Mouse (Mus musculus) inflammation-experienced regulatory T-cells, adult 6 months (primary cell): ENCODE measurements around the gene Mink1. TPM values are rescaled to one million over a fixed set of nuclear protein-coding genes. Genes with fewer than 3 reads are reported as not detected.
A peak's percentile ranks its signal among the peaks of the same experiment; 100 is the strongest.
"Not testable (repeated sequence)": the region's sequence is repeated elsewhere in the genome, so short reads cannot be mapped to it uniquely, and the experiment has no call there.

Experiments
- ATAC-seq: one replicate; pipeline ENCODE4 v1.8.0; 2017
- polyA plus RNA-seq, 3 experiments: library from polyadenylated mRNA; unstranded; fragments of 100-300 nt; shearing (Covaris generic); gene quantifications; one replicate each; pipeline ENCODE4 v1.2.1; 2017

The Mink1 gene
- 10 to 100 TPM in 1 of 3 experiments, 1 to 10 TPM in 2; 6.2 to 11.8 (median 9.2) TPM for polyA plus RNA-seq

DNA sequence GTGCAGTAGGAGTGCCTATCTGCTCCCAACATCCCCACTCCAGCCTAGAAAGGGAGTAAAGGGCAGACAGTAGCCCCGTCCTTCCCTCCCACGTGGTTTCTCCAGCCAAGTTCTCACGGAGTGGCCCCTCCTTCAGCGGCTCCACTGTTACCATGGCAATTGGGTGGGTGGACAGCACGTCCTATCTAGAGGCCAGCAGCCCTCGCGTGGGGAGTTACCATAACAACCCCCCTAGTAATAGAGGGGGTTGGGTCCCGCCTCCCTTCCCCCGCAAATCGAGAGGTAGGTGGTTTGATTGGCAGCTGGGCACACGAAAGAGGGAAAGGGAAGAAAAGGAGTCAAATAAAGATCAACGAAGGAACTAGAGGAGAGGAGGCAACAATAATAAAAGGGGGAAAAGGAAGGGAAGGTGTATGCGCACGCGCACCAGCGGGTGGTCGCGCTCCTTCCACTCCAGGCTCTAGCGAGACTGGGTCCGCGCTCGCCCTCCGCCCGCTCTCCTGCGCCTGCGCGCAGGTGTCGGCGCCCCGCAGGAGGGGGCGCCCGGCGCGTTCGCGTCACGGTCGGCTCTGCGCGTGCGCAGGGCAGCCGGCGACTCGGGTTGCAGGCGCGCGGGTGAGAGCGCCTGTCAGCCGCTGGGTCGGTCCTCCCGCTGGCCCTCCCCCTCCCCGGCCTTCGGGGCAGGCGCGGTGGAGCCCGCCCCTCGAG is at the start of gene Mink1:
Mink1 (plus strand) TSS at position 595 of the 708 bp plus-strand sequence.
- peak; percentile 66 for ATAC-seq

DNA sequence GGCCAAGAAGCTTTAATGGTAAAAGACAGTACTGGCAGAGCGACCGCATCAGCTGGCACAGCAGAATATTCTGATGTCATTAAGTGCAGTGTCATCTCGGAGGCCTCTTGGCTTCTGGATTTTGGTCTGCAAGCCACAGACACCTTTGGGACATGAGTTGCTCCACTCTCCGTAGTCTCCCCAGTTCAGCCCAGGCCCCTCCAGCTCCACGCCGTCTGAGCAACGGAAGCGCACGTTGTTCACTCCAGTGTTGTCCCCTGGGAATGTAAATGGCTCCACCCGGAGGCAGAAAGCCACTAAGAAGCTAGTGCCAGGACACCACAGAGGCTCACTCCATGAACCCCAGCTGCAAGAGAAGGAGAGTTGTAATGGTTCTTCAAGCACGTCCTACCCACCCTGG is 49.2 kb upstream of the Mink1 start:
- no peak for ATAC-seq

DNA sequence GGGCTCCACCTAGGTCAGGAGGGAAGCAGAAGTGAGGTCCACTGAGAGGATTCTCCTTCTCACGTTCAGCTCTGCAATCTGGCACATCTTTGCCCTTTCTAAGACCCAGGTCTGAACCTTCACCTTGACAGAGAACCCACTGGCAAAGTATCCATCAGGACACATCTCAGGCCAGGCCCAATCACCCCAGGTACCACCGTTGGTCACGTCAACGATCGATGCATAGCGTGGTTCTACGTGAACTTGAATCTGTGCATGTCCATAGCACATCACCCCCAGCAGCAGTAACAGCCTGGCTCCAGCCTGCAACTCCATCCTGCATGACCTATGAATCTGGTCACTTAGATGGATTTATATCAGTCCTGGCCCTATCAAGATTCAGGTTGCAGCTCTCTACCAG is 48.4 kb upstream of the Mink1 start, which contains the start of gene Vmo1:
Vmo1 (minus strand) TSS at position 329 of the 400 bp plus-strand sequence.
- no peak for ATAC-seq

DNA sequence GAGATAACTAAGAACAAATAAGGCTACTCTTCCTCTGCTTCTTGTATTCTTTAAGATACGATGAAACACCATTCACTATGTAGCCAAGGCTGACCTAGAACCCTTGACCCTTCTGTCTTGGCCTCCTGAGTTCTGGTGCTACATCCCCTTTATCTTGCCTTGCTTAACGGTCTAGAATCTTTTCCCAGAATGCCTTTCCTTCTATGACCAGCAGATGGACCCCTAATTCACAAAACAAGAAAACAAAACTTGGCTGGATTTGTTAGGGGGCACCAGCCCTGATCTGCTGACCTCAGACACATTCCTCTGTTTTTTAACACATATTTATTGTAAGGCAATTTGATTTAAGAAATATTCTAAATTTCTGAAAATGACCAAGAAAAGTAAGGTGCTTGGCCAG is 46.3 kb upstream of the Mink1 start:
- no peak for ATAC-seq

DNA sequence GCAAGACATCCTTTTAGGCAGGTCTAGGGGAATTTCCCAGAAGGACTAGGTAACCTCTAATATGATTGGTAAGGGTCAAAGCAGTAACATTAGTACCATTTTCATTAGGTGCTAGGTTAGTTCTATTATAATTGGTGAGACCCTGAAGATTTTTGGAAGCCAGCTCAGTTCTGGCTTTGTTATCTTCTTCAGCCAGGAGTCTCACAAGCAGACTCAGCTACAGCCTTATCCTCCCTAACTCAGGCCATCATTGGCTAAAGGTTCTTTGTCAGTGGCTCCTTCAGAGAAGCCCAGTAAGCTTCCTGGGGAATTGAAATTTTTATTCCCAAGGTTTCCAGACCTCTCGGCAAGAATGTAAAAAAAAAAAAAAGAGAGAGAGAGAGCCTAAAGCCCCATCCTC is 44.2 kb upstream of the Mink1 start:
- no peak for ATAC-seq

DNA sequence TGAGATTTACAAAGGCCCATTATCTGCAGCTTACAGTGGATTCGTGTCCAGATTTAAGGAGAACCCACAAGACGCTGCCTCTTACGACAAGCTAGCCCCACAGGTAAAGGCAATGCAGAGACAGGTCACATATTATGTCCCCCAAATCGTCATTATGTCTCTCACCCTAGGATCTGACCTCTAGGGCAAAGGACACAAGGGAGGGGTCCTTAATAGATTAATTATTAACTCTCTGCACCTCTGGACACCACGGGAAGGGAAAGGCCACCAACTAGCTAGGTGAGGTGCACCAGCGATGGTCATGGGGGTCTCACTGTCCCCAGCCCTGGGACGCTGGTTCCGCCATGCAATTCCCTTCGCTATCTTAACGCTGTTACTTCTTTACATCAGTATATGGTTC is 43.8 kb upstream of the Mink1 start, which contains the start of gene Gltpd2:
Gltpd2 (plus strand) TSS at position 274 of the 400 bp plus-strand sequence.
- ATAC-seq = no peak

DNA sequence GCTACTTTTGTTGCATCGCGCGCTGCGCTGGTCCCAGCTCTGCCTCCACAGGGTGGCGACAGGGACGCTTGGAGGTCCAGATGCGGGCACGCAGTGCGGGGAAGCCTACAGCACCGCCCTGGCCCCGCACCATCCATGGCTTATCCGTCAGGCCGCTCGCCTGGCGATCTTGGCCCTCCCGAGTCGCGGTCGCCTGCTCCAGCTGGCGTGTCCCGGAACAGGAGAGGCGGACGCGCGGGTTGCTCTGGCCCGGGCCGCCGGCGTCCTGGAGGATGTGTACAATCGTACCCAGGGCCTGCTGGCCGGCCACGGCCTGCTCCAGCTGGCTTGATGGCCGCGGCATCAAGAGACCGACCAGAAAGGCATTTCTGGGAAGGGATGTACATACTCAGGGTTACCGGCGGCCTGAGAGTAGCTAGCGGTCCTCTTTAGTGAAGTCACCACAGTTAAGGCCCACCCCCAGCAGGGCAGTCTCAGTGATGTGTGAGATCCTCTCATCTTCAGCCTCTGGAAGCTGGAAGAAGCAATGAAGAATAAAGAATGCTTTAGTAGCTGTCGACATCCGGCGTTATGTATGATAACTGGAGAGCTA is 42.4 kb upstream of the Mink1 start:
- no peak for ATAC-seq

DNA sequence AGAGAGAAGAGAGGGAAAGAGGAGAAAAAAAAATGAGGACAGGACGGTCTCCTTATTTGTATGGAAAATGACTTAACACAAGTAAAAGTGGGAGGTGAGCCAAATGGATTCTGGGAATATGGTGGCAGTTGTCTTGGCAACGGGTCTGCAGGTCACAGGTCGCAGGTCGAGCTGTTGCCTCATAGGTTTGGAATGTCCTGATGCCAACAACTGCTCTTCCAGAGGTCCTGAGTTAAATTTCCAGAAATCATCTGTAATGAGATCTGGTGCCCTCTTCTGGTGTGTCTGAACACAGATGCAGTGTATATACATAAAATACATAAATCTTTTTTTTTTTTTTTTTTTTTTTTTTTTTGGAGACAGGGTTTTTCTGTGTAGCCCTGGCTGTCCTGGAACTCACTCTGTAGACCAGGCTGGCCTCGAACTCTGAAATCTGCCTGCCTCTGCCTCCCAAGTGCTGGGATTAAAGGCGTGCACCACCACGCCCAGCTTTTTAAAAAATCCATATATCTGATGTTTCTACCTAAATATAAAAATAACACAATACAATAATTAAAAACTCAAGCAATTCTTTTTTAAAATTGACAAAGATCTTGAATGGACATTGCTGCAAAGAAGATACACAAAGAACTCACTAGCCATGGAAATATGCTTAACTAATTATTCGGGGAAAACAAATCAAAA is 39.2 kb upstream of the Mink1 start:
- not testable (repeated sequence) for ATAC-seq

DNA sequence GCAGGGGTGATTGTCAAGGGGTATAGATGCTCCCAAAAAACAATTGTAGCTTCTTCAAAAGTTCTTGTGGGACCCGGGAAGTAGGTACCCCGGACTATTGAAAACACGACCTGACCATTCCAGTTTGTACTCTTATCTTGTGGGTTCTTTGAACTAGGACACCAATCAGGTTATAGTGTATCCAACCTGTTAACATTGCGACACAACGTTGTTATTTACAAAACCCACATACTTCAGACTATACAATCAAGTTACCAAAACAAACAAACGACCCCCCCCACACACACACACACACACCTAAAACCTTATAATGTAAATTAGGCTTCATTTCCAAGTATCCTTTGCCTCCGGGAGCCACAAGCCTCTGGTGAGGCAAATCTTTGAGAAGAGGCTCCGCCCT is 37.9 kb upstream of the Mink1 start:
- peak; percentile 23 for ATAC-seq

DNA sequence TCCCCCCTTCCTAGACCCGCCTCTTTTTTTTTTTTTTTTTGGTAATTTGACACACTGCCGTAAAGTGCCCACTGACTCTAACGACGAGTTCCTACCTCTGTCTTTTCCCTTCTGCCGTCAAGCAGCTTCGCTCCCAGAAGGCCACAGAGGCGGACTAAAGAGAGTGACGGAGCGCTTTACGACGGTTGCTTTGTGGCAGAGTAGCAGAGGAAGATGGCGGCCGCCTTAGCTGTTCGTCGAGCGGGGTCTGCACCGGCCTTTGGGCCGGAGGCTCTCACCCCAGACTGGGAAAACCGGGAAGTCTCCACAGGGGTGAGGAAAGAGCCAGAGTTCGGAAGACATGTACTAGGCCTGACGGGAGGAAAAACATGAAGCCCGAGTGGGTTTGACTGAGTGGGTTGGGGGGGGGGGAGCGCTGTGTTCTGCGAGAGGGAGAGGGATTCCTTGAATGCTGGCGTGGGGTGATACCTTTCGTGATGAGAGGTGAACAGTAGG is 37.5 kb upstream of the Mink1 start, which contains the start of gene Psmb6:
Psmb6 (plus strand) TSS at position 184 of the 495 bp plus-strand sequence.
- peak; percentile 98 for ATAC-seq

DNA sequence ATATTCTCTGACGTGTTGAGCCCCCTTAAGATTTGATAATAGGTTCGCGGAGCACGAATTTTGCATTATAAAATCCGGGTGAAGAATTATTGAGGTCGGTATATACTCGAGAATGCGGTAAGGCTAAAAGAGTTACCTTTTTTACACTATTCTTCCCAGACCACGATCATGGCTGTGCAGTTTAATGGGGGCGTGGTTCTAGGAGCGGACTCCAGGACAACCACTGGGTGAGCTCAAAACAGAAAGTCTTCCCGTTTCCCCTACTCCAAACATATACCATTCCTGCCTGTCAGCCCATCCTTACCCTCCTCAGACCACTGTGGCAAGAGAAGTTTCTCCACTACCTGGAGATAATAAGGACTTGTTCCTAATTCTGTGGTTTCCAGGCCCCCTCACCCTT is 37.0 kb upstream of the Mink1 start:
- no peak for ATAC-seq

DNA sequence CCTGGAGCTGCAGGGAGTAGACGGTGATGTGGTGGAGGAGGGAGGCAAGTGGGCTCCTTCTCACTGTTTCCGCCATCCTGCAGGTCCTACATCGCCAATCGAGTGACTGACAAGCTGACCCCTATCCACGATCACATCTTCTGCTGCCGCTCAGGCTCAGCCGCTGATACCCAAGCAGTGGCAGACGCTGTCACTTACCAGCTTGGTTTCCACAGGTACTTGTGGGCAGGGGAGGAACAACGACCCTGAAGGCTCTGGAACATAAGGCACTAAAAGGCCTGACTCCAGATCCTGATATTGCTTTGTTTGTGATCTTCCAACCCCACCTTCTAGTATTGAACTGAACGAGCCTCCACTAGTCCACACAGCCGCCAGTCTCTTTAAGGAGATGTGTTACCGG is 36.5 kb upstream of the Mink1 start:
- ATAC-seq = no peak

DNA sequence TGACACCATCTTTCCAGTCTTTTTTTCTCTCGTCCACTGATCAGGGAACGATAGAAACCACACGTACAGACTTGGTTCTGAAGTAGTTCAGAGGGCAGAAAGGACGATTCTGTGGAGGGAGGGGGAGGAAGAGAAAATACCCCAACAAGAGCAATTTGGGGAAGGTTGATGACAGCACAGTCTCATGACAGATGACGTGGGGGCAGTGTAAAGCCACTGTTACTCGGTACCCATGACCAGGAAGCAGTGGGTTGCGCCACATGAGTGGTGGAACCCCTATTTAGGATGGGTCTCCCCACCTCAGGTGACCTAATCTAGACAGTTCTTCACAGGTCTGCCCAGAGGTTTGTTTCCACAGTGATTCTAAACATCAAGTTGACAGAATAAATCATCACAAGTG is 34.1 kb upstream of the Mink1 start:
- ATAC-seq = no peak

DNA sequence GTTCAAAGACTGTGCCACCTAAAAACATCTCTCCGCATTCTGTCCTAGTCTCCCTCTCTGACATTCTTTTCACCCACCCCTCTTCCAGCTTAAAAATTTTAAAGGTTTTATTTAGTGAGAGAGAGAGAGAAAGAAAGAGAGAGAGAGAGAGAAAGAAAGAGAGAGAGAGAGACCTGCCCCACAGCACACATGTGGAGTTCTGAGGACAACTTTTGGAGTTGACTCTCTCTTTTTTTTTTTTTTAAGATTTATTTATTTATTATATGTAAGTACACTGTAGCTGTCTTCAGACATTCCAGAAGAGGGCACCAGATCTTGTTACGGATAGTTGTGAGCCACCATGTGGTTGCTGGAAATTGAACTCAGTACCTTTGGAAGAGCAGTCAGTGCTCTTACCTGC is 31.6 kb upstream of the Mink1 start:
- ATAC-seq = not testable (repeated sequence)

DNA sequence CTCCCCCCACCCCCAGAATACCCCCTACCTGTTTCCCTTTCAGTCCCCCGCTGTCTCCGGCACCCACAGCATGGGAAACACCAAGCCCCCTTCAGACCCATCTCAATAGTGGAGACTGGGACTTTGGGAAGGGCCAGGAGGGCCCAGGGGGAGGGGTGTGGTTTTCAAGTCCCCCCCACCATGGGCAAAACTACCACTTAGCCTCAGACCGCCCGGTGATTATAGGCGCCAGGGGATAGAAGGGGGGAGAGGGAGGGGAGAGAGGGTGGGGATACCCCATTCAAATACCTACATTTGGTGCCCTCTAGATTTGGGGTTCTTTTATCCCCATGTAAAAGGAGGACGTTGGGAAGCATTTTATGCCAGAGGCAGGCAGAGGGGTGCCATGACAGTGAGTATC is 29.8 kb upstream of the Mink1 start, which contains the start of gene Gm40193:
Gm40193 (minus strand) TSS at position 101 of the 400 bp plus-strand sequence.
- no peak for ATAC-seq

DNA sequence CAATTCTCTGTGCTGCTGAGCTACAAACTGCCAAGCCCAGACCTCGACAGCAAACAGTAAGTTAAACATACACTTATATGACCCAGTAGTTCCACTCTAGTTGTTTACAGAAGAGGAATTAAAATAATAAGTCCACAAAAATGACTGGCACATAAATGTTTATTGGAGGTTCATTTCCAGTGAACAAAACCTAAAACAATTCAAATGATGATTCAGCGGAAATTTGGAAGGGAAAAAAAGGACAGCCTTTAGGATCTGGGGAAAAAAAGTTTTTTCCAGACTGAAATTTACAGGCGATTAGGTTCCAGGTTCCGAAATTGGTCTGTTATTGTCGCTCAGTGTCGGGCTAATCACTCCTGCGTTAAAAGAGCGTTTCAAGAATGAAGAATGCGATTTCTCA is 23.3 kb upstream of the Mink1 start:
- no peak for ATAC-seq

DNA sequence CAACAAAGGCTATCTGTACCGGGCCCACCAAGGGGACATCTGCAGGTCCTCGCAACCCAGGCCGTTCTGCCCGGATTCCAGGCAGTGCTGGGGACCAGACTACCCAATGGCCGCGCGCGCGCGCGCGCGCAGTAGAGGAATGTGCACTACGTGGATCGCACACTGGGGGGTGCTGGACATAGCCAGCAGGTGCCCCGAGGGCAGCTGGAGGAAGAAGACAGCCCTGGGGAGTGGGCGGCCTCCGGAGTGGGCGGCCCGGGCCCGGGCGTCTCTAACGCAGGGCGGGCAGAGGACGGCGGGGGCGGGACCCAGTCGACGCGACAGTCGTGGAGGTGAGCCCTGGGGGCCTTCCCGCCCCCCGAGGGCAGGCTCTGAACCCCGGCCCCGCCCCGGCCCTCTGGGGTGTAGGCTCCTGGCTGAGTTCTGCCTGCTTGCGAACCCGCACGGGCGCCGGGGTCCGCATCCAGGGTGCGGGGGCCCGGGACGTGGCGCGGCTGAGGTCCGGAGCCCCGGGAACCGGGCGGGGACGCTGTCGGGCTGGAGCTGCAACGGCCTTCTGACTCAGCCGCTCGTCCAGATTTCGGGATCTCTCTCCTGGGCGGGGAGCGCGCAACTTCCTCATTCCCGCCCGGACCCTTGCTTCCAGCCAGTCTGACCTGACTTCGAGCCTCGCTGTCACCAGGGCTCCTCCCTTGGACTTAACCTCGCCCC is 22.6 kb upstream of the Mink1 start, which contains the start of gene Pld2:
Pld2 (plus strand) TSS at position 188 of the 711 bp plus-strand sequence.
- peak; percentile 94 for ATAC-seq

DNA sequence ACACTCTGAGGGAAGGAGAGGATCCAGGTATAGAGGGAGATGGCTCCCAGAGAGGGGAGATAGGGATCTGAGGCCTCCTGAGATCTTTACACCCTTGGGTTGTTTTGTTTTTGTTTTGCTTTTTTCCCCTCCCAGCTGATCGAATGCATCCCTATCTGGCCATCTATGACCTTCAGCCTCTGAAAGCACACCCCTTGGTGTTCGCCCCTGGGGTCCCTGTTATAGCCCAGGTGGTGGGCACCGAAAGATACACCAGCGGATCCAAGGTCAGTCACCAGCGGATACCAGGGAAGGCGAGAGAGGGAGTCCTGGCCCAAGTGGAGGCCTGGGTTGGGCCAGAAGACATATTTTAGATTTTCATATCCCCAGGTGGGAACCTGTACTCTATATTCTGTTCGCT is 21.8 kb upstream of the Mink1 start:
- no peak for ATAC-seq

DNA sequence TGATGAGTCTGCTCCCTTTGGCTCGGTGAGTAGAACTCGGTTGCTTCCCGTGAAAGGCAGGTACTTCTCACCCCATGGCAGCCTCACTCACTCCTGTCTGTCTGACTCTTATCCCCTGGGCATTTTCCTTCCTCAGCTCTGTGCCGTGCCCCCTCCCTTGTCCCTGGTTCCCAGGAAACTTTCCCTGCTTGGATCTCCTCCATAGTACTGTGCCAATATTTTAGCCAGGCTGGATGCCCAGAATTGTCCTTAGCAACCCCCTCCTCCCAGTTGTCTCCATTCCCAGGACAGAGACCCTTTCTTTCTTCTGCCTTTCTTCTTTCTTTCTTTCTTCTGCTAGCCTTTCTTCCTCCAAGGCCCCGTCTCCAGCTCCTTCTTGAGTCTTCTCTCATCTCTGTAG is 21.3 kb upstream of the Mink1 start:
- no peak for ATAC-seq

DNA sequence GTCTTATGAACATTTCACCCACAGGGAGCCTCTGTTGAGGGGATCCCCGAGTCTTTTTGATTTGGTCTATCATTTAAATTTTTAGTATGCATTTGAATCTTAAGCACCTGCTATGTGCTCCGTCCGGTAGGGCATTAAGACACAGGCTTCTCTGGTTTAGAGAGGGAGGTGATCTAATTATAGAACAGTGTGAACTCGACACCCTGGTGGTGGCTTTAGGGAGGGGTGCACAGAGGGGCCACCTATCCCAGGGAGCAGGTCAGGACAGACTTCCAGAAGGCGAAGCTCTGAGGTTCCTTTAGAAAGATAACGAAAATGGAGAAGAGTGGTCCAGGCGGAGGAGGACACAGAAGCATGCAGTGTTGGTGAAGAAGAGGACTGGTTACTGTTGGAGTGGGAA is 18.2 kb upstream of the Mink1 start:
- no peak for ATAC-seq

DNA sequence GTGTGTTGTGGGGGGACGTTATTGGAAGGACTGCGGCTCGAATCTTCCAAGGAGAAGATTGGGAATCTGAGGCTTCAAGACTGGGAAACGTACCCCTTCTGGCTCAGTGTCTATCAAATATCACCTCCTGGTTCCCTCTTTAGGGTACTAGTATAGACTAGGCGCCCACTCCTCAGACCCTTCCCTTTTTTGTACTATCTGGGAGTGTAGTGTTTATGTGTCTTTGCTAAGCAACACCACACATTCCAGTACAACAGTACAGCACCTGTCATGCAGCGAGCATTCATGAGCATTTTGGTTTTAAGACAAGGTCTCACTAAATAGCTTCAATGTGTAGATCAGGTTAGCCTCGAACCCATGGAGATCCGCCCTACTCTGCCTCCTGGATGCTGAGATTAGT is 11.2 kb upstream of the Mink1 start:
- no peak for ATAC-seq

DNA sequence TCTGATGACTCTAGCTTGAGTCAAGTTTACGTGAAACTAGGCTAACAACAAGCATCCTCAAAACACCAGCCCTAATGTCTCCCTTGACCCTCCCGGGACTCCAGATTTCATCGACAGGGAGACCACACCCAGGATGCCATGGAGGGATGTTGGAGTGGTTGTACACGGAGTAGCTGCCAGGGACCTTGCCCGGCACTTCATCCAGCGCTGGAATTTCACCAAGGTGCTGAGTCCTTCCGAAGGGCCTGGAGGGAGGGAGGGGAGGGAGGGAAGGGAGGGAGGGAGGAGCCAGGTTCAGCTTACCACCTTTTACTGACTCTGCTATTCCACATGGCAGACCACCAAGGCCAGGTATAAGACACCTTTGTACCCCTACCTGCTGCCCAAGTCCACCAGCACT is 8.7 kb upstream of the Mink1 start:
- ATAC-seq = no peak

DNA sequence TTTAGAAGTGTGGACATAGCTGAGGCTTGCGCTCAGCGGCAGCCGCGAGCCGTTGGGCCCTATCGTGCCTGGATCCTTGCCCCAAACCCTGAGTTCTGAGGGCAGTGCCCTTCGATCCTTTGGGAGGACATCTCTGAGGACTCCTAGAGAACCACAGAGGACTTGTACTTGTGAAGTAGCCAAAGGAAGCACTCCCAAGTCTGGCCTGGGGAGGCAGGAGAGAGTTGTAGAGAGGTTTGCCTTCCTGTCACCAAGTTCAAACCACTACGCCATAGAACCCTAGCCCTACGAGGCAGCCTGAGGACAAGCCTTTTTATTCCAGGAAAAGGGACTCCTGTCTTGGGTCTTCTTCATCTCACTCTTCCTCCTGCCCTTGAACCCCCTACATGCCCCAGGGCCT is 5.1 kb upstream of the Mink1 start:
- no peak for ATAC-seq
